Mouse (Mus musculus): Measurements from ENCODE around the gene Ly6g6c.
"Not testable (repeated sequence)": the region's sequence is repeated elsewhere in the genome, so short reads cannot be mapped to it uniquely, and the experiment has no call there.

Gene Ly6g6c

DNA sequence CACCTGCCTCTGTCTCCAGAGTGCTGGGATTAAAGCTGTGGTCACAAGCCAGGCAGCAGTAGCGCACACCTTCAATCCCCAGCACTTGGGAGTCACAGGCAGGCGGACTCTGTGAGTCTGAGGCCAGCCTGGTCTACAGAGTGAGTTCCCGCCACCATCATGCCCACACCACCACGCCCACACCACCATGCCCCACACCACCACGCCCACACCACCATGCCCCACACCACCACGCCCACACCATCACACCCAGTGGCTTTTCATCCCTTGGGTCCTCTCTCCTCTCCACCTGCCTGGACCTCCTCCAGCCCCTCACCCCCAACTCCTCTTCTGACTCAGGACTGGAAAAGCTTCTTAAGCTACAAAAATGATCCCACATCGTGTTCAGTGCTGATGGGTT lies 33.3 kb upstream of the Ly6g6c start:
- DNase-seq (ENCODE audit: low spot score in 2 of 2) = no peak

DNA sequence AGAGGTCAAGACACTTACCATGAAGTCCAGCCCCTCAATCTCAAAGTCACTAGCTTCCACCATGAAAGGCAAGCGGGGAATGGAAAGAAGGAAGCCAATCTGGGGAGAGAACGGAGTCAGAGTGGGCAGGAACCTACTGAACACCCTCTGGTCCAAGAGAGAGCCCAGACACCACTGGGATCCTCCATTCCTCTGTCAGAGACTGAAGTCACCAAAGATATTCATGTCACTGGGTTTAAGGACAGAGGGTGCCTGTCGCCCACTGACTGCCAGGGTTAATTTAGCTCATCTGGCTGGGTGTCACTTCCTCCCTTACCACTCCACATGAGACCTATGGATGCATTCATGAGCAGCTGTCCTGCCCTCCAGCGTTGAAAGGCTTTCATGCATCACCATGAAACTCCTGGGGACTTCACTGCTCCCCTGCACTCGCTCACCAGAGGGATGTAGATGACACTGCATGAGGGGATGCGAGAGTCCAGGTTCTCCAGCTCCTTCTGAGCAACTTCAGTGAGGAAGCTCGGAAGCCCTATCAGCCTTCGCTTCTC lies 32.8 kb upstream of the Ly6g6c start:
- no peak for DNase-seq (ENCODE audit: low spot score in 2 of 2)

DNA sequence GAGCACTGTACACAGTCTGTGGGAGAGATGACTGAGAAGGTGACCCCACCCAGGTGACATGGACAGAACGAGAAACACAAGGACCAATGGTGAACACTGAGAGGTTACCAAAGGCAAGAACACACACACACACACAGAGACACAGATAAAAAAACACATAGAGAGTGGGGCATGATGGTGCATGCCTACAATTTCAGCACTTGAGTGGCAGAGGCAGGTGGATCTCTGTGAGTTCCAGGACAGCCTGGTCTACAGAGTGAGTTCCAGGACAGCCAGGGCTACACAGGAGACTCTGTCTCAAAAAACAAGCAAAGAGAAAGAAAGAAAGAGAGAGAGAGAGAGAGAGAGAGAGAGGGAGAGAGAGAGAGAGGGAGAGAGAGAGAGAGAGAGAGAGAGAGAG lies 31.5 kb upstream of the Ly6g6c start:
- not testable (repeated sequence) for DNase-seq (ENCODE audit: low spot score in 2 of 2)

DNA sequence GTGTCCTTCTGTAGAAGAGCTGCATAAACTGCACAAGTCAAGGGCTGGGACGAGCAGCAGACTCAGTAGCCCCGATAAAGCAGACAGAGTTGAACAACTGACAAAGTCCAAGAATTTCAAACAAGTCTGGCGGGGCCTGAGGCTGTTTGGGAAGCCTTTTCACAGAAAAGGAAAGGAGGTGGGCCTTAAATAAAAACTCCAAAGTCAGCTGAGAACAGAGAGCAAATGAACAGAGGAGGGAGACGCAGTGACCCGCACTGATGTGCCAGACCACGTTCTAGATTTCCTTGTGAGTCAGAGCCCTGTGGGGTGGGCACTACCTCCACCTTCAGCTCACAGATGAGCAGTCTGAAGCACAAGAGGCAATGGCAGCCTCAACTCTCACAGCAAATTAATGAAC lies 30.3 kb upstream of the Ly6g6c start:
- DNase-seq (ENCODE audit: low spot score in 2 of 2) = no peak

DNA sequence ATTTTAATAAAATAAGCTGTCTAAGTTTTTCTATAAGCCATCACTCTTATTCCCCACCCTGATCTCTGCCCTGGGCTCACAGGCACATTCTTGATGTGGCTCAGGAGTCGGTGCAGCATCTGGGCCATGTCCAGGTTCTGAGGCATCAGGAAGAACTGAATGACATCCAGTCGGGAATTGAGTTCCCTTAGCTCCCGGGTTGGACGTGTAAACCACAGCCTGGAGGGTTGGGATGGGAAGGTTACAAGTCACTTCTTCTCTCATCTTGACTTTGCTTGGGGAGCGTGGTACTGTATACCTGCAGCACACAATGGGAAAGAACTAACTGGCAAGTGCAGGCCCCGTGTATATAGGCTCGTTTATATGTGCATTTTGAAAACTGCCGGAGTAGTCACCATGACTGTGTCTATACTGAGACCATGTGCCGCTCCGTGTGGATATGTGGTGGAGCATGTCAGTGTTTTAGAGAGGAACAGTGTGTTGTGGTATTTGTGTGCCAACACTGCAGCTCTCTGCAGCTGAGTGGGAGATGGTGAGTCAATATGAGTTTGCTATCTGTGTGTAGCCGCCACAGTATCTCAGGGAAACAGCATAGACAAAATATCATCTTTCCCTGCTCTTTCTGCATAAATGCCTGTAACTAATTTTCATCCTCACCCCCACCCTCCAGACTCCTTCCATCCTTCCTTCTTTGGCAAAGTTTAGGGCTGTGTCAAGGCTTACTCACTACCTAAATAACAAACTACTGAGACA lies 25.9 kb upstream of the Ly6g6c start:
- DNase-seq (ENCODE audit: low spot score in 2 of 2) = no peak

DNA sequence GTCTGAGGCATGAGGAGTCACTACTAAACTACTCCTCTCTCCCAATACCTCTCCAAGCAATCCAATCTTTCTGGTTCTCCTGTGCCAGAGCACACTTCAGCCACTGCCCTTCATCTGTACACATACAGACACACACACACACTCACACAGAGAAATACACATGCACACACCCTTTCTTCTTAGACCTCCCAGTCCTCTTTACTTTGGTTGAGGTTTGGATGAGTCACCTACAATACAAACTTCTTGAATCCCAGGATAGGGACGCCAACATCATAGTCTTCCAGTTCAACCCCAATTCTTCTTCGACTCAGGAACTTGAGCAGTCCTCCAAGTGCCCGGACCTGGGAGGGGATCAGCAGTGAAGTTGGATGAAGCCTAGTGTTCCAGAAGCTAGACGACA lies 21.4 kb upstream of the Ly6g6c start:
- DNase-seq (ENCODE audit: low spot score in 2 of 2) = no peak

DNA sequence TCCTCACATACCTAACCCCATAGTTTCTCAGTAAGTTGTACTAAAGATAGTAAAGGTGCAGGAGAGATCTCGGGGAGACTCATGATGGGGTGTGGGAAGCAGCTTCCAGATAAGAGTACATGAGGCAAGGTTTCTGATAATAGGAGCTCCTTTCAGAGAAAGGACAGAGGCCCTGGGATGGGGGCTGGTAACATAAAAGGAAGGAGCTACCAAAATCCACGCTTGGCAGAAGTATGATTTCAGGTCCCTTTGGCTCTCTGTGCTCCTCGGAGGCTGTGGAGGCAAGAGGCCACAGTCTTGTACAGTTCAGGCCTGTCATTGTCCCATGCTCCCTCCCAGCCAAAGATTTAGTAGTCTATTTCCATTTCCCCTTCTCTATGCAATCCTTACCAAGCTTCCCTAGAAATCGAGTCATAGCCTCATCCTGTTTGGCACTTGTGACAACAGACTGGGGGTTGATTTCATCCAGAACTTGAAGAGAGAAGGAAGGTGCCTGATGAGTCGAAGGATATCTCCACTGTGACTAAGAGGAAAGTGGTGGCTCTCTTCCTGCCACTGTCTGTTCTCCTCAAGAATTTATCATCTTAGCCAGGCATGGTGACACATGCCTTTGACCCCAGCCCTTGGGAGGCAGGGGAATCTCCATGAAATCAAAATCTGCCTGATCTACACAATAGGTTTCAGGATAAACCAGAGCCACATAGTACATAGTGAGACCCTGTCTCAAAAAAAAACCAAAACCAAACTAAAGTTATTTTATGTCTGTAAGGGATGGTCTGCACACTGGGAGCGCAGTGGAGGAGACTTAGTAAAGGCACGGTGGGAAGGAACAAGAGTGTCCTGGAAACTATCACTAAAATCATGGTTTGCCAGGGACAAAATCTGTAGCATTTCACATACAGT lies 20.0 kb upstream of the Ly6g6c start:
- DNase-seq (ENCODE audit: low spot score in 2 of 2) = no peak

DNA sequence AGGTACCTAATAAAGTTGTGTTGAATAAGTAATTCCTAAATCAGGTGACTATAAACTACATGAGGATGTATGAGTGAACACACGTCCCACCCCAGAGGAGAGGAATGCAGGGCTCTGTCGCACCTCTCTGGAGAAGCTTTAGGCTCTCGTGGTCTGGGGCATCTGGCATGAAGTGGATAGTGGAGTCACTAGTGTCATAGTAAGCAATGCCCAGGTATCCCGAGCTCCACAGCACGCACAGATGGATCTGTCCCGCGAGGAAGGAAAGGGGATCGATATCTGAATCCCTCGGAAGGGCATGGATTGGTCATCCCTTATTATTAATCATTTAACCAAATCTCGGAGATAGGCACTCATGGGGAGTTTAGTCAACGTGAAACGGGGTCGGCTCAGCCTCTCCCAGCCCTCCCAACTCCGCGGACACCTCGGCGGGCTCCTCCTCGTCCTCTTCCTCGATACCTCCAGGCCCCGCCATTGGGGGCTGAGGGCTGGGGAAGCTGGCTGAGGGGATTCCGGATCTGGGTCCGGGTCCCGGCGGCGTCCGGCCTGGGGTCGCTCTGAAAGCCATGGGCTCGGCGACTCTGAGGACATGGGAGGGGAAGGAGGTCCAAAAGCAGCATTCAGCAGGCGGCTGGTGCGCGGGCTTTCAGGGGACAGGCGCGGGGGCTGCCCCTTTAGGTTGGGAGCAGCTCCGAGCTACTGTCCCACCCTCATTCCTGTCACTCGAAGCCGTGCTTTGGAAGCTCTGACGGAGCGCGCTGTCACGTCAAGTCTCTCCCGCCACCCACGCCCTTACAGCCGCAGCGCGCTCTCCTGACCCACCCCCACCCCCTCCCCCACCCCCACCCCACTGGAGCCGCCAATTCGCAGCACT lies 19.1 kb upstream of the Ly6g6c start:
- DNase-seq (ENCODE audit: low spot score in 2 of 2) = no peak

DNA sequence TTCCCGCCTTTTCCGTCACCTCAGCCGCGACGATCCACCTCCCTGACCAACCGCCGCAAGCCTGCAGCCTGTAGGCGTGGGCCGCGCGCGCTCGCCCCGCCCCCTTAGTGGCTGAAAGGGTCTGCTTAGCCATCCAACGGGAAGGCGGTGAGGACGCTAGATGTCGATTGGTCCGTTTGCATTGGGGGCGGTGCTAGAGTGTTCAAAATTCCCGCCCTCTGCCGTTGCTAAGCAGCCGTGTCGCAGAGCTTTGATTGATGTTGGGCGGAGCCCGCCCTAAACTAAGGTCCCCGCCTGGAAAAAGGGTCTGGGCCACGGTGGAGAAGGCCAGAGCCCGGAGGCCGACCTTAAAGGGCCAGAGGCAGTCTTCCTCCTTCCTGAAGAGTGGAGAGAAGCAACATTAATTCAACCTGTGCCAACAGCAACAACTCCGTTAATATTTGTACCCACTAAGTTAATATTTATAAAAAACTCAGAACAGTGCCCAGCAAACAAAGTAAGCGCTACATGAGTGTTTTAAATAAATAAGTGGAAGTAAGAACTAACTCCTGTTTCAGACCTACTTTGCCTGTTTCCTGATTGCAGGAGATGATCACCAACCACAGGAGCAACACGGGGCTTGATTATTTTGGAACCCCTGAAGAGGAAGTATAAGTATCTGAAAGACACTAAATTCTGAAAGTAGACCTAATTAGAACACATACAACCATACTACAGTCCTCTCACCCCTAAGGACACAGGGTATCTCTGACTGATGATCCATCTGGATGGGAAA lies 18.3 kb upstream of the Ly6g6c start, which contains the start of gene Msh5:
Gene Msh5 (minus strand): TSS at position 65 of the 775 bp plus-strand sequence.
- DNase-seq (ENCODE audit: low spot score in 2 of 2) = peak; percentile 95 to 96

DNA sequence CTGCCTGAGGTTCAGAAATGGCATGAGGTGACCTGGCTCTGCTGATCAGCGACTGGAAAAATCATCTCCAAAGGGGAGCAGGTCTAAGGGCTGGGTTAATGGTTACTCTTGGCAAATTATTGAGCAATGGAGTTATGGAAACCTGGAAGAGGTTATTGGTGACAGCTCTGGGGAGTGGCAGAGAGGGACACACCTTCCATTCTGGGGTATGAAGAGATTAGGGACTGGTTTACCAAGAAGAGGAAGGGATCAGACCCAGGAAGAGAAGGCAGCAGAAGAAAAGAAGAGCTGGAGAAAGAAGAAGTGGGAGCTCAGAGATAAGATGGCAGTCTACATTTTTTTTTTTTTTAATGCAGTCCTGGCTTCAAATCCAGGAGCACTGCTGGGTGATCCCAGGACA lies 17.5 kb upstream of the Ly6g6c start:
- no peak for DNase-seq (ENCODE audit: low spot score in 2 of 2)

DNA sequence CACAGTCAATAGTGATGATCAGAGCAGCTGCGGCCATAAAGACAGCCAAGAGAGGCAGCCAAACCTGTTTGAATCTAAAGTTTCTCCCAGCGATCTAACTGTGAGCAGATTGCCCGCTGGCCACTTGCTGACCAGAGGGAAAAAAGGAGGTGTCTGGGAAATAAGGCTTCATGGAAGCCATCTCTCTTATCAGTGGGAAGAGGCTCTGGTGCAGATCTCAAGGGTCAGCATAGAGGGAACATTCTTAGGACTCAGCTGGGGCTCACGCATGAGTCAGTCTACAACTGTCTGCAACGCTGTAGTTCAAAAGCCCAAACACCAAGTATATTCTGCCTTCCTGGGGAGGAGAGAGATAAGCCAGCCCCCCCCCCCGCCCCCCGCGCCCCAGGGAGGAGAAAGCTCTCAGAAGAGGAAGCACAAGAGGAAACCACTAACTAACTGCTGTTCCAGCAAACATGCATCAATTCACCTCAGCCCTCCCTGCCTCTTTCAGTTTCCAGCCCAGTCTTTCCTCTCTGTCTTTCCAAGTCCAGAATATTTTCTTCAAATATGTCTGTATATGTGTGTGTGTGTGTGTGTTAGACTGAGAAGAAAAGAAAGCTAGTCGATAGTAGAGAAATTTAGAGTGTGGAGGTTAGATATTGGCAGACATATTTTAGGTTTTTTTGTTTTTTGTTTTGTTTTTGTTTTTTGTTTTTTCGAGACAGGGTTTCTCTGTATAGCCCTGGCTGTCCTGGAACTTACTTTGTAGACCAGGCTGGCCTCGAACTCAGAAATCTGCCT lies 16.8 kb upstream of the Ly6g6c start:
- no peak for DNase-seq (ENCODE audit: low spot score in 2 of 2)

DNA sequence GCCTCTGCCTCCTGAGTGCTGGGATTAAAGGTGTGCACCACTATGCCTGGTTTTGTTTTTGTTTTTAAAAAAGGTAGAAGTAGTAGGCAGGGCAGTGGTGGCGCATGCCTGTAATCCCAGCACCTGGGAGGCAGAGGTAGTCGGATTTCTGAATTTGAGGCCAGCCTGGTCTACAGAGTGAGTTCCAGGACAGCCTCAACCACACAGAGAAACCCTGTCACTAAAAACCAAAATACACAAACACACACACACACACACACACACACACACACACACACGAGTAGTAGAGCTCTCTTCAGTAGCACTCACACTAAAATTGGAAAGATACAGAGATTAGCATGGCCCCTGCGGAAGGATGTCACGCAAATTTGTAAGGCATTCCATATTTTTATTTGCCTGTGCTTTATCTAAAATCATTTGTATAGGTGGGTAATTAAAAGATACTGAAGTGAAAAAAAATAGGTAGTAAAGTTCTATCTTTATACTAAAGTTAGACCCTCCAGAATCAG lies 16.2 kb upstream of the Ly6g6c start:
- no peak for DNase-seq (ENCODE audit: low spot score in 2 of 2)

DNA sequence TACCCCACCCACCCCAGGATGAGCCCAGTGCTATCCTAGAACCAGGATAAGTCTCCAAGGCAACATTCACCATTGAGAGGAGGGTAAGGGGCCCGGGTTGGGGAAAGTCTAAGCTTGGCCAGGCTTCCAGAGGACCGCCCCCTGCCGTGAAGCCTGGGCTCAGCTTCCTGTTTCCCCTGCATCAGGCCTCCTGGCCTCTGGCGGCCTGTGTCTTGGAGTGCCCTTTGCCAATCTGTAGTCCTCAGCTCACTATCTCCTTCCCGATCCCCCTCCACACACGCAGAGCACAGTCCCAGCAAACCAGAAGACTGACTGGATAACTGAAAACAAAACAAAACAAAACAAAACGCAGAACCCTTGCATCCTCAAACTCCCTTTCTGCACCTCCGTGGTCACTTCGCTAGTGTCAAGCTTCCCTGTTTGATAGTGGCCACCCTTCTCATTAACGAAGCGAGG lies 15.6 kb upstream of the Ly6g6c start, which contains the start of gene Clic1:
Gene Clic1 (plus strand): TSS at position 406 of the 456 bp plus-strand sequence.
- DNase-seq (ENCODE audit: low spot score in 2 of 2) = no peak

DNA sequence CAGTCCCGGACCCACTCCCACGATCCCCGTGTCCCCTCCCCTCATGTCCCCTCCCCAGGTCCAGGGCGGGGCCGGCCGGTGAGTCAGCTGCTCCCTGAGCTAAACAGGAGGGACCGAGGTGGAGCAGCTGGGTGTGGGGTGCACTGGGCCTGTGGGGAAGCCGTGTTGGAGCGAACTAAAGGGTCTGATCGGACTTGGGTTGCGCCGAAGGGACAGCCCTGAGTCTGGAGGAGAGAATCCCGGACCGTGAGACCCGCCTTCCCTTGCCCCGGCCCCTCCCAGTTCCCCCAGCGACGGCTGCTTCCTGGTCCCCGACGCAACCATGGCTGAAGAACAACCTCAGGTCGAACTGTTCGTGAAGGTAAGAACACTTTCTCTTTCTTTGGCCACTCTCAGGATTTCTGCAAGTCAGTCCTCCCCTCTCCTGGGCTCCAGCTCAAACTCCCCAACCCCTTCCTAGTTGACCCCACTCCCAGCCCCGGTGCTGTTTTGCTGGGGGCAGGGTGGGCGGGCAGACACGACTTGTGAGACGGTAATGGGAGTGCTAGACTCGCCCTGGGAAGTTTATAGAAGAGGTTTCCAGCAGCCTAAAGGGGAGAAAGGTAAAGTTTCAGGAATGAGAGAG lies 14.9 kb upstream of the Ly6g6c start:
- peak in 1 of 2 experiments; percentile 38 for DNase-seq (ENCODE audit: low spot score in 2 of 2)

DNA sequence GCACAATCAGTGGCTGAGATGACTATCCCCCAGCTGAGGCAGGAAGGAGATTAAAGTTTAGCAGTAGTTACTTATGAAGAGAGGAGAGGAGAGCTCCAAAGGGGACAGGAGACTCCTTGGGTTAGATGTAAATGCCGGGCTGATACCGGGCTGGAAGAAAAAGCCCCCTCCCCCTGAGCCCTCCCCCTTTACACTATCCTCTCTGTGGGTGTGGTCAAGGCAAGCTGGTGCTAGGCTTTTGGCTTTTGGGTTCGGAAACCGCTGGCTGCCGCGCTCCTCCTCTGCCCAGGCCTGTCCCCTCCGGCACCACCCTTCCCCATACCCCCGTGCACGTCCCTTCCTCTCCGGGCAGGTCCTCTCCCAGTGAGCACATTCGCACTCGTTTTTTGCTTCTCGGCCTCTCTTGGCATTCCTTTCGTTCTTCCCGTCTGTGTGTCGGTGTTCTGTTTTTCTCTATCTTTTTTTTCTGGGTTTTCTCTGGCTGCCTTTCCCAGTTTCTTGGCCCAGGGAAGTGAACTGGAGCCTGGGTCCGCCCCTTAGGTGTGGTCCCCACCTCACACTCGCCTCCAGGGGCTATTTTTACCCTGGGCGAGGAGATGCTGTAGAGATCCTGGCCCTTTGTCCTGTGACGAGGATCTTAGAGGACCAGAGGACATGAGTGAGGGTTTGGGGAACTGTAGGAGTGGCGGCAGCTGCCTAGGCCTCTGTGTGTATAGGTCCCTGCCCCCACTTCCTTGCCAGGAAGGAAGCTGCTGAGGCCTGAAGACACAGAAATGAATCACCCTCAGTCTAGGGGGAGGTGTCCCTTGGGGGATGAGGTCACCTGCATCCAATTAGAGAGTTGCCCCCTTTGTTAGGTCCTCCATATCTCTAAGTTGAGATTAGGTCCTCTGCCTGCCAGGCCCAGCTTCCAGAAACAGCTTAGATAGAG lies 13.8 kb upstream of the Ly6g6c start:
- peak in 1 of 2 experiments; percentile 42 for DNase-seq (ENCODE audit: low spot score in 2 of 2)

DNA sequence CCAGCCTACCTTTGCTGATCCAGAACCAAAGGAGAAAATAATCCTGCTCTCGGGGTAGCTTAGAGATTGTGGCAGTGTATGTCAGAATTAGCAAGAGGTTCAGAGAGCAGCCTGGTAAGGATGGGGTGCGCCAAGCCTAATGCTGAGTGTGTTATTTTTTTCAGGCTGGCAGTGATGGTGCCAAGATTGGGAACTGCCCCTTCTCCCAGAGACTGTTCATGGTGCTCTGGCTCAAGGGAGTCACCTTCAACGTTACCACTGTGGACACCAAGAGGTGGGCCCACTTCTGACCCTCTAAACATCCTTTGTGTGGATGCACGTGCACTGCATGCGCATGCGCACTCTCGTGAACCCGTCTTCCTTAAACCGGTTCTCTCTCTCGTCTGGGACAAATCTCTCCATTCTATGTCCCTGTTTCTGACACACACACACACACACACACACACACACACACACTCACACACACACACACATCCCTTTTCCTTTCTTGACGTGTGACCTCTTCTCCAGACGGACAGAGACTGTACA lies 12.9 kb upstream of the Ly6g6c start:
- DNase-seq (ENCODE audit: low spot score in 2 of 2) = no peak

DNA sequence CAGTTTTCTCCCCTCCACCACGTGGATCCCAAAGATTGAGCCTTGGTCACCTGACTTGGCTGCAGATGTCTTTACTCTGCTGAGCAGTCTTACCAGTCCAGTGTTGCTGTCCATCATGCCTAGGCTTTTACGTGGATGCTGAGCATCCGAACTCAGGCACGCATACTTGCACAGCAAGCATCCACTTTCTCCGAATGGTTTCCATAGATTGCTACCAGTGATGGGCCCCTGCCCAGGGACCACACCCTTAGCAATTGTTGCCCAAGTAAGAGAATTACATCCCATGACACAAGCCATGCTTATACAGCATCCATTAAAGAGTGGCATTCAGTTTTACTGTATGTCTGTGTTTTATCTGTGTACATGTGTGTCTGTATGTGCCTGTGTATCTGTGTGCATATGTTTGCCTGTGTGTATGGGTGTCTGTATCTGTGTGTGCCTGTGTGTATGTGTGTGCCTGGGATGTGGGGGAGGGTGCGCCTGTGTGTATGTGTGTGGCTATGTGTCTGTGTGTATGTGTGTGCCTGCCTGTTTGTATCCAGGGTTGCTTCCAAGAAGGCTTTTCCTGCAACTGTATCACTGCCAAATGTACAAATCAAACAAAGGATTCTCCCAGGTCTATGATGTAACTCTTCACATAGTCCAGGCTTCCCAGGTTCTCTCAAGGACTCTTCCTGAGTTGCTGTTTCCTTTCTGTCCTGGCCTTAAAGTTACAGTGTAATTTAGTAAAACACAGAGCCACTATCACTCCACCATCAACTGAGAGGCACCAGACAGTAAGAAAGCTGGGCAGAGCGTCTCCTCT lies 9.3 kb upstream of the Ly6g6c start:
- no peak for DNase-seq (ENCODE audit: low spot score in 2 of 2)

Data from frontal cortex, postnatal 10 days (tissue).